Mouse (Mus musculus) cerebellum, adult 2 months (tissue): ENCODE results near the gene Il4i1. TPM values are rescaled to one million over a fixed set of nuclear protein-coding genes. Genes with fewer than 3 reads are reported as not detected.
"Not testable (repeated sequence)": the region's sequence is repeated elsewhere in the genome, so short reads cannot be mapped to it uniquely, and the experiment has no call there.

Experiments
- DNase-seq, 2 experiments: peaks; one replicate each; pipeline ENCODE4 v3.0.0; 2021
- H3K27ac ChIP-seq: fragments of 200-500 bp; 2 replicates; pipeline ENCODE4 v1.5.1; 2012; ENCODE audit warnings: low read length, control low read depth, inconsistent platforms; ENCODE audit not compliant: insufficient read depth
- H3K27me3 ChIP-seq: fragments of 200-500 bp; 2 replicates; pipeline ENCODE4 v1.6.1; 2012; ENCODE audit warnings: inconsistent platforms, mild to moderate bottlenecking, low read length, moderate library complexity; ENCODE audit not compliant: control insufficient read depth, insufficient read depth
- H3K4me1 ChIP-seq: fragments of 200-500 bp; 2 replicates; pipeline ENCODE4 v1.6.1; 2011; ENCODE audit warnings: low read length; ENCODE audit not compliant: control insufficient read depth, insufficient read depth
- H3K4me3 ChIP-seq: fragments of 200-500 bp; replicated peaks from 2 replicates; pipeline ENCODE3; 2011; ENCODE audit warnings: mild to moderate bottlenecking, low read depth, low read length, control low read depth; ENCODE audit not compliant: insufficient read depth
- CTCF ChIP-seq: fragments of 200-500 bp; IDR thresholded peaks from 2 replicates; pipeline ENCODE4 v1.5.1; 2011; ENCODE audit warnings: low read depth, mild to moderate bottlenecking, control low read depth, low read length, moderate library complexity, borderline replicate concordance; ENCODE audit not compliant: insufficient read depth
- POLR2A ChIP-seq: fragments of 200-500 bp; IDR thresholded peaks from 2 replicates; pipeline ENCODE4 v1.6.1; 2011; ENCODE audit warnings: low read length, control low read depth, borderline replicate concordance; ENCODE audit not compliant: insufficient read depth
- WGBS: fragments of 180-500 bp; shearing (Covaris S2); methylation state at CpG from one replicate; pipeline ENCODE4 v1.1.7; 2018; 5-methylcytosine and 5-hydroxymethylcytosine counted together
- polyA plus RNA-seq: library from polyadenylated mRNA; depleted of rRNA; stranded (reverse); fragments of >200 nt; gene quantifications from 2 replicates; pipeline ENCODE4 v1.2.3, GENCODE M21; 2012

Gene Il4i1
- polyA plus RNA-seq, 1 experiment: 1.9 TPM

GRCm38 (mm10) chr7:44869697-44870528, 53.7 kb downstream of the Il4i1 start, which contains the start of gene Ptov1:
Ptov1 (minus strand) TSS chr7:44869788.
- TF ChIP-seq POLR2A: peak; percentile 76; the same call in 1 of the 2 replicates
- TF ChIP-seq CTCF: no peak
- Histone ChIP-seq H3K27ac (peak within 1 kb of the TSS; percentile 98), H3K27me3 (no peaks in the 10 kb centered on the region), H3K4me1 (peaks cover 26% of the 10 kb centered on the region), H3K4me3 (peak within 1 kb of the TSS; percentile 53)
- WGBS: 8% methylated on average over 29 of the region's 29 CpGs
- DNase-seq: peak; percentile 93 to 98

GRCm38 (mm10) chr7:44870614-44871013, 54.4 kb downstream of the Il4i1 start:
- no peak for DNase-seq
- no peaks in the 10 kb centered on the region for H3K27me3 ChIP-seq
- WGBS: 81% methylated on average over 6 of the region's 6 CpGs
- TF ChIP-seq CTCF (no peak), POLR2A (no peak)
- H3K27ac ChIP-seq: no peak overlapping the region
- peaks cover 19% of the 10 kb centered on the region for H3K4me1 ChIP-seq
- H3K4me3 ChIP-seq: no peak overlapping the region

- no peaks in the 10 kb centered on the region for H3K27me3 ChIP-seq
- H3K4me1 ChIP-seq: peaks cover 14% of the 10 kb centered on the region
- TF ChIP-seq POLR2A (no peak), CTCF (no peak)
- DNase-seq: no peak
- H3K27ac ChIP-seq: no peak overlapping the region
- 40% methylated on average over 1 of the region's 1 CpGs for WGBS
- no peak overlapping the region for H3K4me3 ChIP-seq
Observed at GRCm38 (mm10) chr7:44871181-44871580, 55.0 kb downstream of the Il4i1 start.

GRCm38 (mm10) chr7:44871774-44872173, 55.6 kb downstream of the Il4i1 start:
- DNase-seq, H3K4me3 ChIP-seq, H3K27me3 ChIP-seq, H3K4me1 ChIP-seq, H3K27ac ChIP-seq: not testable (repeated sequence)
- WGBS: 97% methylated on average over 2 of the region's 2 CpGs

- no peak for DNase-seq
- no peak overlapping the region for H3K27ac ChIP-seq
- no peaks in the 10 kb centered on the region for H3K27me3 ChIP-seq
- no peak for TF ChIP-seq CTCF
- TF ChIP-seq POLR2A: no peak
- no peak overlapping the region for H3K4me3 ChIP-seq
- H3K4me1 ChIP-seq: no peaks in the 10 kb centered on the region
- 76% methylated on average over 14 of the region's 14 CpGs for WGBS
Observed at GRCm38 (mm10) chr7:44877833-44878232, 61.6 kb downstream of the Il4i1 start.

GRCm38 (mm10) chr7:44883036-44883435, 66.8 kb downstream of the Il4i1 start:
- WGBS: 90% methylated on average over 3 of the region's 3 CpGs
- Histone ChIP-seq H3K4me3 (no peak overlapping the region), H3K4me1 (peaks cover 25% of the 10 kb centered on the region), H3K27me3 (no peaks in the 10 kb centered on the region), H3K27ac (no peak overlapping the region)
- no peak for DNase-seq
- TF ChIP-seq POLR2A: no peak
- TF ChIP-seq CTCF: no peak

GRCm38 (mm10) chr7:44884637-44885036, 68.5 kb downstream of the Il4i1 start:
- peak overlapping the region; percentile 11; the same call in 1 of the 2 replicates for H3K27ac ChIP-seq
- H3K4me1 ChIP-seq: peaks cover 35% of the 10 kb centered on the region
- no peaks in the 10 kb centered on the region for H3K27me3 ChIP-seq
- no peak overlapping the region for H3K4me3 ChIP-seq
- 10% methylated on average over 5 of the region's 5 CpGs for WGBS
- peak; percentile 33 to 50 for DNase-seq
- TF ChIP-seq POLR2A: no peak
- TF ChIP-seq CTCF: no peak

GRCm38 (mm10) chr7:44886964-44887363, 70.8 kb downstream of the Il4i1 start:
- Histone ChIP-seq H3K4me3 (no peak overlapping the region), H3K4me1 (peaks cover 47% of the 10 kb centered on the region), H3K27ac (no peak overlapping the region; the same call in 1 of the 2 replicates), H3K27me3 (no peaks in the 10 kb centered on the region)
- no peak for TF ChIP-seq POLR2A
- no peak for TF ChIP-seq CTCF
- WGBS: 80% methylated on average over 7 of the region's 7 CpGs
- DNase-seq: no peak
